Mouse (Mus musculus) limb, embryonic 15.5 days (tissue): Measurements from ENCODE around the gene Bhlhe23. TPM values are rescaled to one million over a fixed set of nuclear protein-coding genes. Genes with fewer than 3 reads are reported as not detected.

ENCODE experiments used
- ATAC-seq: fragments of 200-750 bp; cut with Nextera tagmentation; 2 replicates; pipeline ENCODE4 v1.8.0; 2017; ENCODE audit warnings: low read depth, moderate TSS enrichment; ENCODE audit not compliant: insufficient number of reproducible peaks, low FRiP score, low TSS enrichment
- H3K27ac ChIP-seq: fragments of 300-500 bp; sonication (generic); 2 replicates; pipeline ENCODE4 v1.5.1; 2015; ENCODE audit warnings: moderate library complexity, mild to moderate bottlenecking, inconsistent platforms
- H3K27me3 ChIP-seq: fragments of 300-500 bp; sonication (generic); 2 replicates; pipeline ENCODE4 v1.6.1; 2015; ENCODE audit warnings: inconsistent platforms
- H3K36me3 ChIP-seq: fragments of 300-500 bp; sonication (generic); 2 replicates; pipeline ENCODE4 v1.6.1; 2015; ENCODE audit warnings: inconsistent platforms
- H3K4me1 ChIP-seq: fragments of 300-500 bp; sonication (generic); 2 replicates; pipeline ENCODE4 v1.6.1; 2015; ENCODE audit warnings: inconsistent platforms
- H3K4me2 ChIP-seq: fragments of 300-500 bp; sonication (generic); 2 replicates; pipeline ENCODE4 v1.6.1; 2015; ENCODE audit warnings: mild to moderate bottlenecking, inconsistent platforms
- H3K4me3 ChIP-seq: fragments of 300-500 bp; sonication (generic); 2 replicates; pipeline ENCODE4 v1.5.1; 2015; ENCODE audit warnings: mild to moderate bottlenecking, inconsistent platforms
- H3K9ac ChIP-seq: fragments of 300-500 bp; sonication (generic); 2 replicates; pipeline ENCODE4 v1.6.1; 2015; ENCODE audit warnings: inconsistent platforms
- H3K9me3 ChIP-seq: fragments of 300-500 bp; sonication (generic); 2 replicates; pipeline ENCODE4 v1.6.1; 2016; ENCODE audit warnings: inconsistent platforms
- WGBS: fragments of 180-500 bp; shearing (Covaris S2); methylation state at CpG from one replicate; pipeline ENCODE4 v1.1.7; 2015; 5-methylcytosine and 5-hydroxymethylcytosine counted together
- polyA plus RNA-seq: library from polyadenylated mRNA; unstranded; fragments of >200 nt; fragmentation: Nextera tagmentation; extraction: Ambion mirVana; gene quantifications from 2 replicates; pipeline ENCODE4 v1.2.1, GENCODE M21; 2015

Bhlhe23 gene
- polyA plus RNA-seq, 1 experiment from 2014 or later: not detected

- H3K4me2 ChIP-seq: no peak overlapping the region
- no peak overlapping the region for H3K4me3 ChIP-seq
- H3K9me3 ChIP-seq: no peaks in the 10 kb centered on the region
- no peak overlapping the region for H3K27ac ChIP-seq
- H3K27me3 ChIP-seq: no peaks in the 10 kb centered on the region
- ATAC-seq: no peak
- H3K9ac ChIP-seq: no peak overlapping the region
- WGBS: 78% methylated on average over 2 of the region's 2 CpGs
- H3K36me3 ChIP-seq: no peaks in the 10 kb centered on the region
- no peaks in the 10 kb centered on the region for H3K4me1 ChIP-seq
Measured at GRCm38 (mm10) chr2:180737984-180738383, 38.7 kb downstream of the Bhlhe23 start.

- H3K4me1 ChIP-seq: no peaks in the 10 kb centered on the region
- H3K27me3 ChIP-seq: no peaks in the 10 kb centered on the region
- H3K4me2 ChIP-seq: no peak overlapping the region
- H3K36me3 ChIP-seq: no peaks in the 10 kb centered on the region
- H3K4me3 ChIP-seq: no peak overlapping the region
- no peak overlapping the region for H3K27ac ChIP-seq
- 77% methylated on average over 7 of the region's 7 CpGs for WGBS
- ATAC-seq: no peak
- H3K9ac ChIP-seq: no peak overlapping the region
- no peaks in the 10 kb centered on the region for H3K9me3 ChIP-seq
Measured at GRCm38 (mm10) chr2:180735232-180735631, 41.5 kb downstream of the Bhlhe23 start.

- H3K9ac ChIP-seq: no peak overlapping the region
- WGBS: 62% methylated on average over 6 of the region's 6 CpGs
- H3K36me3 ChIP-seq: no peaks in the 10 kb centered on the region
- no peaks in the 10 kb centered on the region for H3K9me3 ChIP-seq
- H3K4me2 ChIP-seq: no peak overlapping the region
- no peaks in the 10 kb centered on the region for H3K4me1 ChIP-seq
- H3K27ac ChIP-seq: no peak overlapping the region
- H3K4me3 ChIP-seq: no peak overlapping the region
- no peak for ATAC-seq
- 0 out of 2 replicates have a peak, but pooled peaks cover 5% of the 10 kb centered on the region for H3K27me3 ChIP-seq
Measured at GRCm38 (mm10) chr2:180731984-180732383, 44.7 kb downstream of the Bhlhe23 start.

GRCm38 (mm10) chr2:180731036-180731435 is 45.7 kb downstream of the Bhlhe23 start:
- WGBS: 60% methylated on average over 3 of the region's 3 CpGs

GRCm38 (mm10) chr2:180727613-180728021 is 49.1 kb downstream of the Bhlhe23 start:
- no peak overlapping the region for H3K4me3 ChIP-seq
- H3K36me3 ChIP-seq: peaks cover 16% of the 10 kb centered on the region
- H3K27me3 ChIP-seq: 0 out of 2 replicates have a peak, but pooled peaks cover 5% of the 10 kb centered on the region
- no peak for ATAC-seq
- H3K4me1 ChIP-seq: peaks cover 10% of the 10 kb centered on the region
- H3K27ac ChIP-seq: no peak overlapping the region
- no peak overlapping the region for H3K4me2 ChIP-seq
- H3K9ac ChIP-seq: no peak overlapping the region
- WGBS: 61% methylated on average over 4 of the region's 4 CpGs
- no peaks in the 10 kb centered on the region for H3K9me3 ChIP-seq

More at GRCm38 (mm10) chr2:180731036-180731435, 45.7 kb downstream of the Bhlhe23 start:
- H3K27ac ChIP-seq: no peak overlapping the region
- H3K27me3 ChIP-seq: 0 out of 2 replicates have a peak, but pooled peaks cover 5% of the 10 kb centered on the region
- no peak overlapping the region for H3K4me2 ChIP-seq
- H3K9ac ChIP-seq: no peak overlapping the region
- no peak overlapping the region for H3K4me3 ChIP-seq
- H3K9me3 ChIP-seq: no peaks in the 10 kb centered on the region
- no peaks in the 10 kb centered on the region for H3K4me1 ChIP-seq
- ATAC-seq: no peak
- no peaks in the 10 kb centered on the region for H3K36me3 ChIP-seq

GRCm38 (mm10) chr2:180726658-180727442 is 49.9 kb downstream of the Bhlhe23 start:
- Histone ChIP-seq H3K4me3 (no peak overlapping the region), H3K4me2 (no peak overlapping the region), H3K27me3 (0 out of 2 replicates have a peak, but pooled peaks cover 5% of the 10 kb centered on the region), H3K4me1 (peaks cover 10% of the 10 kb centered on the region), H3K9ac (no peak overlapping the region), H3K27ac (no peak overlapping the region), H3K36me3 (peaks cover 24% of the 10 kb centered on the region), H3K9me3 (no peaks in the 10 kb centered on the region)
- WGBS: 73% methylated on average over 6 of the region's 6 CpGs
- ATAC-seq: no peak

GRCm38 (mm10) chr2:180725856-180726629 is 50.7 kb downstream of the Bhlhe23 start:
- Histone ChIP-seq H3K9me3 (no peaks in the 10 kb centered on the region), H3K9ac (no peak overlapping the region), H3K36me3 (peaks cover 32% of the 10 kb centered on the region), H3K4me1 (peaks cover 10% of the 10 kb centered on the region), H3K4me2 (peak overlapping the region; percentile 39; the same call in 1 of the 2 replicates), H3K27ac (no peak overlapping the region), H3K4me3 (peak overlapping the region; percentile 20; the same call in 1 of the 2 replicates), H3K27me3 (0 out of 2 replicates have a peak, but pooled peaks cover 5% of the 10 kb centered on the region)
- WGBS: 24% methylated on average over 8 of the region's 8 CpGs
- no peak for ATAC-seq

- Histone ChIP-seq H3K4me3 (peak overlapping the region; percentile 20), H3K4me1 (peaks cover 10% of the 10 kb centered on the region), H3K27me3 (0 out of 2 replicates have a peak, but pooled peaks cover 5% of the 10 kb centered on the region), H3K36me3 (peaks cover 38% of the 10 kb centered on the region), H3K4me2 (peak overlapping the region; percentile 39), H3K9ac (no peak overlapping the region), H3K27ac (no peak overlapping the region), H3K9me3 (no peaks in the 10 kb centered on the region)
- no peak for ATAC-seq
- WGBS: 9% methylated on average over 6 of the region's 6 CpGs
Measured at GRCm38 (mm10) chr2:180725414-180725778, 51.3 kb downstream of the Bhlhe23 start.

- Histone ChIP-seq H3K36me3 (peaks cover 43% of the 10 kb centered on the region), H3K4me1 (peaks cover 10% of the 10 kb centered on the region), H3K4me2 (peak within 1 kb of the TSS; percentile 39), H3K9me3 (no peaks in the 10 kb centered on the region), H3K27me3 (0 out of 2 replicates have a peak, but pooled peaks cover 5% of the 10 kb centered on the region), H3K4me3 (peak within 1 kb of the TSS; percentile 20), H3K9ac (no peak within 1 kb of the TSS), H3K27ac (no peak within 1 kb of the TSS)
- WGBS: 6% methylated on average over 18 of the region's 18 CpGs
- ATAC-seq: peak; percentile 36; the same call in 1 of the 2 replicates
Measured at GRCm38 (mm10) chr2:180724585-180725413, 51.9 kb downstream of the Bhlhe23 start, which contains the start of gene Slc17a9. Gene Slc17a9, plus strand, starts transcription at chr2:180725263.
